Mouse (Mus musculus): Measurements from ENCODE around the gene Cdh23. TPM values are rescaled to one million over a fixed set of nuclear protein-coding genes. Genes with fewer than 3 reads are reported as not detected.

The Cdh23 gene
- polyA plus RNA-seq, 1 experiment from 2014 or later = 0.57 TPM

GRCm38 (mm10) chr10:60635568-60636295 is 60.6 kb downstream of the Cdh23 start:
- H3K9me3 ChIP-seq (ENCODE audit: control insufficient read depth, low read length) = no peaks in the 10 kb centered on the region
- no peak for ATAC-seq (ENCODE audit: low FRiP score, low TSS enrichment)
- H3K4me2 ChIP-seq (replicated peaks; ENCODE audit: low read depth, low read length) = 0 out of 2 replicates have a peak overlapping the region, but pooled peaks have one; percentile 15
- WGBS = 21% methylated on average over 13 of the region's 13 CpGs
- H3K27ac ChIP-seq (ENCODE audit: low read depth, low read length) = no peak overlapping the region
- H3K4me1 ChIP-seq (ENCODE audit: control insufficient read depth, insufficient read depth, low read length) = 0 out of 2 replicates have a peak, but pooled peaks cover 5% of the 10 kb centered on the region
- no peaks in the 10 kb centered on the region for H3K36me3 ChIP-seq (ENCODE audit: control insufficient read depth, insufficient read depth, low read length)
- H3K4me3 ChIP-seq (ENCODE audit: low read length) = no peak overlapping the region
- H3K27me3 ChIP-seq (ENCODE audit: control insufficient read depth, insufficient read depth, low read length) = no peaks in the 10 kb centered on the region
- H3K9ac ChIP-seq (ENCODE audit: low read depth, low read length) = peak overlapping the region; percentile 8; the same call in 1 of the 2 replicates

GRCm38 (mm10) chr10:60634391-60634790 is 61.9 kb downstream of the Cdh23 start:
- WGBS = 58% methylated on average over 9 of the region's 9 CpGs
- ATAC-seq (ENCODE audit: low FRiP score, low TSS enrichment) = no peak
- Histone ChIP-seq H3K9me3 (ENCODE audit: control insufficient read depth, low read length) (peaks cover 4% of the 10 kb centered on the region), H3K4me3 (ENCODE audit: low read length) (no peak overlapping the region), H3K27me3 (ENCODE audit: control insufficient read depth, insufficient read depth, low read length) (no peaks in the 10 kb centered on the region), H3K4me2 (replicated peaks; ENCODE audit: low read depth, low read length) (no peak overlapping the region), H3K27ac (ENCODE audit: low read depth, low read length) (no peak overlapping the region), H3K9ac (ENCODE audit: low read depth, low read length) (no peak overlapping the region), H3K36me3 (ENCODE audit: control insufficient read depth, insufficient read depth, low read length) (no peaks in the 10 kb centered on the region), H3K4me1 (ENCODE audit: control insufficient read depth, insufficient read depth, low read length) (0 out of 2 replicates have a peak, but pooled peaks cover 5% of the 10 kb centered on the region)

DNA sequence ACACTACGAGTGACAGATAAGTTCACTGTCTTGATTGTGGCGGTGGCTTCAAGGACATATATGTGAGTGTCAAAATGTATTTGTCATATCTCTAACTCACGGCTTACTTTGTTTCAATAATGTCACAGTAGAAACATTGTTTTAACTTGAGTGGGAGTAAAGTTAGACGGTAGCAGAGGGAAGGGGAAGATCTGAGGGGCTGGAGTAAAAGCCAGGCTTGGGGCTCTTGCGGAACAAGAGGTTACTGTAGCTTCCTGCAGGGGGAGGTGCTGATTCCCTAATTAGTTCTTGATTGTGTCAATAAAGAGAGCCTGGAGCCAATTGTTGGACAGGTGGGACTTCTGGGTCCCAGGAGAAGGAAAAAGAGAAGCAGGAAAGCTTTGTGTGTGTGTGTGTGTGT is 70.2 kb downstream of the Cdh23 start:
- no peaks in the 10 kb centered on the region for H3K4me1 ChIP-seq (ENCODE audit: control insufficient read depth, insufficient read depth, low read length)
- H3K9me3 ChIP-seq (ENCODE audit: control insufficient read depth, low read length) = peaks cover 9% of the 10 kb centered on the region
- no peak overlapping the region for H3K4me2 ChIP-seq (replicated peaks; ENCODE audit: low read depth, low read length)
- 59% methylated on average over 5 of the region's 5 CpGs for WGBS
- H3K27me3 ChIP-seq (ENCODE audit: control insufficient read depth, insufficient read depth, low read length) = no peaks in the 10 kb centered on the region
- H3K4me3 ChIP-seq (ENCODE audit: low read length) = no peak overlapping the region
- no peak overlapping the region for H3K27ac ChIP-seq (ENCODE audit: low read depth, low read length)
- no peak overlapping the region for H3K9ac ChIP-seq (ENCODE audit: low read depth, low read length)
- no peak for ATAC-seq (ENCODE audit: low FRiP score, low TSS enrichment)
- no peaks in the 10 kb centered on the region for H3K36me3 ChIP-seq (ENCODE audit: control insufficient read depth, insufficient read depth, low read length)

DNA sequence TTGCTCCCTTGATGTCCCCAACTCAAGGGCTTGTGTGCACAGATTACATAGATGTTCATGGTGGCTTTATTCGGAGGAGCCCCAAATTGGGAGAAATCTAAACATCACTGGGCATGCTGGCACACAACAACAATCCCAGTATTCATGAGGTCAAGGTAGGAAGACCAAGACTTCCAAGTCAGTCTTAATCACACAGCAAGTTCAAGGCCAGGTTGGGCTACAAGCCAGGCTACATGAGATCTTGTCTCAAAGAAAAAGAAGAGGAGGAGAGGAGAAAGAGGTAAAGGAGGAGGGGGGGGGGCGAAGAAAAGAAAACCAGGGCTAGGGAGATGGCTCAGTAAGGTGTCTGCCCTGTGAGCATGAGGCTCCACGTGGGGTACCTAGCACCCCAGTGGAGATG is 70.8 kb downstream of the Cdh23 start:
- WGBS = 73% methylated on average over 3 of the region's 3 CpGs
- H3K27ac ChIP-seq (ENCODE audit: low read depth, low read length) = no peak overlapping the region

DNA sequence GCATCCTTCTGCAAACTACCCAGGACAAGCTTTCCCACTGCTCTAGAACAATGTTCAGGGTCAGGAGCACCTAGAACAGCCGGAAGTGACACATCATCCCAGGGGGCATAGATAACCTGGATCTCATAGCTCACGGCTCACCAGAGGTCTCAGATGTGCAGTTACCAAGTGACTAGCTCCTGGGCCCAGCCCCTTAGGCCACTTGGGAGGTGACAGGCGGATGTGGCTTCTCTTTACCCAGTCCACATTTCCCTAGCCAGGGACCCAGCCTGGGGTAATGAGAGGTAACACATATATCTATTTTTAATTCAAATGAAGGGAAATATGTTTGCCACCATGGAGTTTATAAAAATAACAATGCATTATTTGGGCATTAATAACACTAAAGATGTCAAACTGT is 71.3 kb downstream of the Cdh23 start:
- ATAC-seq (ENCODE audit: low FRiP score, low TSS enrichment) = no peak
- Histone ChIP-seq H3K9me3 (ENCODE audit: control insufficient read depth, low read length) (peaks cover 9% of the 10 kb centered on the region), H3K4me1 (ENCODE audit: control insufficient read depth, insufficient read depth, low read length) (no peaks in the 10 kb centered on the region), H3K9ac (ENCODE audit: low read depth, low read length) (no peak overlapping the region), H3K27me3 (ENCODE audit: control insufficient read depth, insufficient read depth, low read length) (no peaks in the 10 kb centered on the region), H3K36me3 (ENCODE audit: control insufficient read depth, insufficient read depth, low read length) (no peaks in the 10 kb centered on the region), H3K4me2 (replicated peaks; ENCODE audit: low read depth, low read length) (no peak overlapping the region), H3K27ac (ENCODE audit: low read depth, low read length) (no peak overlapping the region), H3K4me3 (ENCODE audit: low read length) (no peak overlapping the region)
- WGBS = 49% methylated on average over 3 of the region's 3 CpGs

More for the DNA sequence above, 70.8 kb downstream of the Cdh23 start:
- H3K9ac ChIP-seq (ENCODE audit: low read depth, low read length) = no peak overlapping the region
- H3K4me2 ChIP-seq (replicated peaks; ENCODE audit: low read depth, low read length) = no peak overlapping the region
- no peaks in the 10 kb centered on the region for H3K36me3 ChIP-seq (ENCODE audit: control insufficient read depth, insufficient read depth, low read length)
- H3K4me1 ChIP-seq (ENCODE audit: control insufficient read depth, insufficient read depth, low read length) = no peaks in the 10 kb centered on the region
- ATAC-seq (ENCODE audit: low FRiP score, low TSS enrichment) = no peak
- H3K4me3 ChIP-seq (ENCODE audit: low read length) = no peak overlapping the region
- H3K9me3 ChIP-seq (ENCODE audit: control insufficient read depth, low read length) = peaks cover 9% of the 10 kb centered on the region
- no peaks in the 10 kb centered on the region for H3K27me3 ChIP-seq (ENCODE audit: control insufficient read depth, insufficient read depth, low read length)

GRCm38 (mm10) chr10:60624217-60624708 is 72.0 kb downstream of the Cdh23 start:
- ATAC-seq (ENCODE audit: low FRiP score, low TSS enrichment) = no peak
- Histone ChIP-seq H3K27ac (ENCODE audit: low read depth, low read length) (no peak overlapping the region), H3K36me3 (ENCODE audit: control insufficient read depth, insufficient read depth, low read length) (no peaks in the 10 kb centered on the region), H3K27me3 (ENCODE audit: control insufficient read depth, insufficient read depth, low read length) (no peaks in the 10 kb centered on the region), H3K9me3 (ENCODE audit: control insufficient read depth, low read length) (peaks cover 3% of the 10 kb centered on the region), H3K4me3 (ENCODE audit: low read length) (no peak overlapping the region), H3K4me1 (ENCODE audit: control insufficient read depth, insufficient read depth, low read length) (no peaks in the 10 kb centered on the region), H3K4me2 (replicated peaks; ENCODE audit: low read depth, low read length) (no peak overlapping the region), H3K9ac (ENCODE audit: low read depth, low read length) (no peak overlapping the region)
- WGBS = 42% methylated on average over 14 of the region's 14 CpGs

DNA sequence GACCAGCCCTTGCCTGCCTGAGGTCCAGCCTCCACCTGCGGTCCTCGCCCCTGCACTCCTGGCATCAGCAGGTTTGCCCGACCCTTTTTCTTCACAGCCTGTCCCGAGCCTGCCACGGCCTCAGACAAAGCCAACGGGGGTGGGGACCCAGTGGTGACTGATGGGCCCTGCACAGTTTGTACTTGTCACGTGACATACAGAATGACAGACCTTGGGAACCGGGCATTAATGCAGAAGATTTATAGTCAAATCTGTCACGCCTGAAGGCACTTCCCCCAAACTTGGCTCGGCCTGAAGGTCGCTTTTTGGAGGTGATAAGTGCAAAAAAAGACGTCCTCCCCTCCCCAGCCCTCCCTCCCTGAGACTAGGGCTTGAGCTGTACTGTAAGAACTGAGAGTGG is 73.5 kb downstream of the Cdh23 start:
- H3K9ac ChIP-seq (ENCODE audit: low read depth, low read length) = no peak overlapping the region
- no peak overlapping the region for H3K4me3 ChIP-seq (ENCODE audit: low read length)
- no peaks in the 10 kb centered on the region for H3K36me3 ChIP-seq (ENCODE audit: control insufficient read depth, insufficient read depth, low read length)
- no peak overlapping the region for H3K4me2 ChIP-seq (replicated peaks; ENCODE audit: low read depth, low read length)
- no peak overlapping the region for H3K27ac ChIP-seq (ENCODE audit: low read depth, low read length)
- ATAC-seq (ENCODE audit: low FRiP score, low TSS enrichment) = peak; percentile 66
- no peaks in the 10 kb centered on the region for H3K4me1 ChIP-seq (ENCODE audit: control insufficient read depth, insufficient read depth, low read length)
- 23% methylated on average over 12 of the region's 12 CpGs for WGBS
- H3K9me3 ChIP-seq (ENCODE audit: control insufficient read depth, low read length) = no peaks in the 10 kb centered on the region
- no peaks in the 10 kb centered on the region for H3K27me3 ChIP-seq (ENCODE audit: control insufficient read depth, insufficient read depth, low read length)

DNA sequence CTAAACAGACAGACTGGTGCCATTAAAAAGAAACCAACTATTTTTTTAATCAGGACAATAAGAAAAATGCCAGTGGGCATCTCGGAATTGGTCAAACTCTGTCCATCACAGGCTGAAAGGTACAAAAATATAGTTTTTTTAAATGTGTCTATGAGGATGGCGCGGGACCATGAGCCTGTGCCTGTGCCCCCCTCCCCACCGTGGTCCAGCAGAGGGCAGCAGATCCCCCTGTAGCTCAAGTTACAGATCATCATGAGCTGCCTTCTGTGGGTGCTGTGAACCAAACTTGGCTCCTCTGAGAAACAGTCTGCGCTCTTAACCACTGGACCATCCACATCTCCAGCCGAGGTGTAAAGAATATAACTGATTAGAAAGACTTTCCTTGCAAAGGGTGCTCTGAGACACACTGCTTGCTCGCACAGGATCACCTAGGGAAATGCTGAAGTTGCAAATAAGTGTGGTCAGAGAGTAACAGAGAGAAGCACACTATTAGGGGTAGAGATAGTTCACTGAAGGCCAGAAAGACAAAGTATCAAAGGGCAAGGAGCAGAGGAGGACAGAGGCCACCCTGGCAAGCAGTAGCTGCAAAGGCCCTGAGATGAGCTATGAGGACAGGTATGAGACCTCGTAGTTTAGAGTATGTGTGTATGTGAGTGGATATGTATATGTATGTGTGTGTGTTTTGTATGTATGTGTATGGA is 74.7 kb downstream of the Cdh23 start:
- Histone ChIP-seq H3K36me3 (ENCODE audit: control insufficient read depth, insufficient read depth, low read length) (no peaks in the 10 kb centered on the region), H3K27me3 (ENCODE audit: control insufficient read depth, insufficient read depth, low read length) (no peaks in the 10 kb centered on the region), H3K4me1 (ENCODE audit: control insufficient read depth, insufficient read depth, low read length) (no peaks in the 10 kb centered on the region), H3K4me2 (replicated peaks; ENCODE audit: low read depth, low read length) (no peak overlapping the region), H3K4me3 (ENCODE audit: low read length) (no peak overlapping the region), H3K9ac (ENCODE audit: low read depth, low read length) (no peak overlapping the region), H3K27ac (ENCODE audit: low read depth, low read length) (no peak overlapping the region), H3K9me3 (ENCODE audit: control insufficient read depth, low read length) (no peaks in the 10 kb centered on the region)
- ATAC-seq (ENCODE audit: low FRiP score, low TSS enrichment) = no peak
- 89% methylated on average over 8 of the region's 8 CpGs for WGBS

DNA sequence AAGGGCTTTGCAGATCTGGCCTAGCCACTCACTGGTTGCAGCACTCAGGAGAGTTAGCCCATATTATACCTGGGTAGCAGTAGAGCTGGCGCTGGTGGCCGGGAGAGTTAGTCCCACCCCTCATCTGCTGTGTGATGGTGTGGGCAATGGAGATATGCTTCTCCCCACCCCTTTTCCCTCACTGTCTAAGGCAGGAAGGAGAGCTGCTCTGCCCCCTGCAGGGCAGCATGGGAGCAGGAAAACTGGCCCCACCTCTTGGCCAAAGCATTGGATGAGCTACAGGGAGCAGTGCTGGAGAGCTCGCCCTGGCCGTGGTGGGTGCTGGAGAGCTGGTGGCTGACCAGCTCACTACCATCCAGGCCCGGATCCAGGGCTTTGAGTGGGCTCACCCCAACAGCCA is 80.4 kb downstream of the Cdh23 start:
- 0 out of 2 replicates have a peak, but pooled peaks have one; percentile 24 for ATAC-seq (ENCODE audit: low FRiP score, low TSS enrichment)
- H3K27ac ChIP-seq (ENCODE audit: low read depth, low read length) = no peak overlapping the region
- H3K4me1 ChIP-seq (ENCODE audit: control insufficient read depth, insufficient read depth, low read length) = no peaks in the 10 kb centered on the region
- no peak overlapping the region for H3K4me2 ChIP-seq (replicated peaks; ENCODE audit: low read depth, low read length)
- 67% methylated on average over 5 of the region's 5 CpGs for WGBS
- H3K36me3 ChIP-seq (ENCODE audit: control insufficient read depth, insufficient read depth, low read length) = no peaks in the 10 kb centered on the region
- no peaks in the 10 kb centered on the region for H3K27me3 ChIP-seq (ENCODE audit: control insufficient read depth, insufficient read depth, low read length)
- no peak overlapping the region for H3K9ac ChIP-seq (ENCODE audit: low read depth, low read length)
- H3K4me3 ChIP-seq (ENCODE audit: low read length) = no peak overlapping the region
- H3K9me3 ChIP-seq (ENCODE audit: control insufficient read depth, low read length) = no peaks in the 10 kb centered on the region
